Mouse (Mus musculus) thymus, adult 2 months (tissue): ENCODE results near the gene Tk1. TPM values are rescaled to one million over a fixed set of nuclear protein-coding genes. Genes with fewer than 3 reads are reported as not detected.
"Not testable (repeated sequence)": the region's sequence is repeated elsewhere in the genome, so short reads cannot be mapped to it uniquely, and the experiment has no call there.

Source experiments
- DNase-seq: peaks from one replicate; pipeline ENCODE4 v3.0.0; 2021
- H3K27ac ChIP-seq: fragments of 200-500 bp; 2 replicates; pipeline ENCODE4 v1.5.1; 2012; ENCODE audit warnings: low read length, control low read depth; ENCODE audit not compliant: control insufficient read depth, insufficient read depth
- H3K27me3 ChIP-seq: fragments of 200-500 bp; 2 replicates; pipeline ENCODE4 v1.6.1; 2012; ENCODE audit warnings: mild to moderate bottlenecking, low read length, moderate library complexity, mixed read lengths; ENCODE audit not compliant: control insufficient read depth, insufficient read depth
- H3K36me3 ChIP-seq: fragments of 200-500 bp; 2 replicates; pipeline ENCODE4 v1.6.1; 2012; ENCODE audit warnings: mild to moderate bottlenecking, low read length, moderate library complexity; ENCODE audit not compliant: control insufficient read depth, insufficient read depth
- H3K4me1 ChIP-seq: fragments of 200-500 bp; replicated peaks from 2 replicates; pipeline ENCODE4 v1.6.1; 2012; ENCODE audit warnings: low read length; ENCODE audit not compliant: control insufficient read depth, insufficient read depth
- H3K4me3 ChIP-seq: fragments of 200-500 bp; 2 replicates; pipeline ENCODE4 v1.5.1; 2012; ENCODE audit warnings: mild to moderate bottlenecking, low read length, control low read depth, moderate library complexity; ENCODE audit not compliant: control insufficient read depth, insufficient read depth
- CTCF ChIP-seq: fragments of 200-500 bp; IDR thresholded peaks from 2 replicates; pipeline ENCODE4 v1.5.1; 2012; ENCODE audit warnings: mild to moderate bottlenecking, control low read depth, low read length, moderate library complexity, borderline replicate concordance; ENCODE audit not compliant: control insufficient read depth, poor library complexity, insufficient read depth; ENCODE audit errors: extremely low read depth
- POLR2A ChIP-seq: fragments of 200-500 bp; IDR thresholded peaks from 2 replicates; pipeline ENCODE4 v1.6.1; 2012; ENCODE audit warnings: mild to moderate bottlenecking, low read length, control low read depth, moderate library complexity; ENCODE audit not compliant: control insufficient read depth, poor library complexity, insufficient read depth; ENCODE audit errors: extremely low read depth
- WGBS: fragments of 180-500 bp; shearing (Covaris S2); methylation state at CpG from one replicate; pipeline ENCODE4 v1.1.7; 2018; 5-methylcytosine and 5-hydroxymethylcytosine counted together
- polyA plus RNA-seq: library from polyadenylated mRNA; depleted of rRNA; stranded (reverse); fragments of >200 nt; gene quantifications from 2 replicates; pipeline ENCODE4 v1.2.3, GENCODE M21; 2012

Gene Tk1
- polyA plus RNA-seq, 1 experiment, result 130 TPM

DNA sequence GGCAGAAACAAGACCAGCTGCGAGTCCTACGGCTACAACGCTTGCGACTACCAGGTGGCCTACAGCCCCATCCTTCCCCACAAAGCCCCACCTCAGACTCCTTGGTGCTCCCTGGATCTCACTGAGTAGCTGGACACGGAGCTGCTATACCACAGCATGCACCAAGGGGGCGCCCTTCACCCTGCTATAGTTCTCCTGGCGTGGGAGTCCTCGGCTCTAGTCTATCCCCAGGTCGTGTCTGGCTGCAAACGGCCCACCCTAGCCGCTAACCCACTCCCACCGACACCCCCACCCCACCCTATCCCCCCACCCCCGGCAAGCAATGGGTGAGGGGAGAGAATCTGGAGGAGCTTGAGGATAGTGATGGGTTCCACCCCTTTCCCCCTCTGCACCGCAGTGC, 35.6 kb downstream of the Tk1 start:
- H3K4me3 ChIP-seq, result no peak overlapping the region
- TF ChIP-seq POLR2A (no peak), CTCF (peak; percentile 75)
- H3K4me1 ChIP-seq, result peaks cover 37% of the 10 kb centered on the region
- H3K36me3 ChIP-seq, result peaks cover 39% of the 10 kb centered on the region
- H3K27me3 ChIP-seq, result no peaks in the 10 kb centered on the region
- no peak overlapping the region for H3K27ac ChIP-seq
- WGBS, result 20% methylated on average over 14 of the region's 14 CpGs
- DNase-seq, result peak; percentile 74

GRCm38 (mm10) chr11:117788481-117788880, 37.4 kb downstream of the Tk1 start:
- H3K27ac ChIP-seq, DNase-seq, H3K27me3 ChIP-seq, H3K4me3 ChIP-seq: not testable (repeated sequence)
- peaks cover 37% of the 10 kb centered on the region for H3K4me1 ChIP-seq
- H3K36me3 ChIP-seq, result peaks cover 49% of the 10 kb centered on the region
- 89% methylated on average over 7 of the region's 7 CpGs for WGBS

- peaks cover 38% of the 10 kb centered on the region for H3K36me3 ChIP-seq
- H3K4me1 ChIP-seq, result peaks cover 25% of the 10 kb centered on the region
- 31% methylated on average over 10 of the region's 10 CpGs for WGBS
- DNase-seq, result peak; percentile 74
- peak; percentile 62 for TF ChIP-seq CTCF
- TF ChIP-seq POLR2A, result no peak
- H3K27me3 ChIP-seq, result no peaks in the 10 kb centered on the region
- no peak overlapping the region for H3K27ac ChIP-seq
- no peak overlapping the region for H3K4me3 ChIP-seq
These were observed 39.6 kb downstream of the Tk1 start for GRCm38 (mm10) chr11:117786294-117786693.

- WGBS, result 85% methylated on average over 10 of the region's 10 CpGs
- H3K4me3 ChIP-seq, result peak overlapping the region; percentile 48
- H3K36me3 ChIP-seq, result peaks cover 31% of the 10 kb centered on the region
- H3K4me1 ChIP-seq, result peaks cover 28% of the 10 kb centered on the region
- peak; percentile 40 for DNase-seq
- TF ChIP-seq CTCF (no peak), POLR2A (no peak)
- 0 out of 2 replicates have a peak overlapping the region, but pooled peaks have one; percentile 2 for H3K27ac ChIP-seq
- H3K27me3 ChIP-seq, result no peaks in the 10 kb centered on the region
These were observed 42.1 kb downstream of the Tk1 start for GRCm38 (mm10) chr11:117783683-117784309.

- 2% methylated on average over 31 of the region's 31 CpGs for WGBS
- Histone ChIP-seq H3K36me3 (peaks cover 28% of the 10 kb centered on the region), H3K27ac (peak overlapping the region; percentile 96), H3K4me3 (peak overlapping the region; percentile 99), H3K4me1 (peaks cover 35% of the 10 kb centered on the region), H3K27me3 (no peaks in the 10 kb centered on the region)
- peak; percentile 94 for DNase-seq
- TF ChIP-seq POLR2A, result peak; percentile 85
- 0 out of 2 replicates have a peak, but pooled peaks have one; percentile 44 for TF ChIP-seq CTCF
These were observed 42.8 kb downstream of the Tk1 start for GRCm38 (mm10) chr11:117783089-117783488.

- H3K27me3 ChIP-seq, result no peaks in the 10 kb centered on the region
- TF ChIP-seq POLR2A (no peak), CTCF (no peak)
- H3K36me3 ChIP-seq, result peaks cover 26% of the 10 kb centered on the region
- DNase-seq, result no peak
- 13% methylated on average over 9 of the region's 9 CpGs for WGBS
- peak overlapping the region; percentile 96 for H3K27ac ChIP-seq
- H3K4me3 ChIP-seq, result peak overlapping the region; percentile 99
- peaks cover 39% of the 10 kb centered on the region for H3K4me1 ChIP-seq
These were observed 43.2 kb downstream of the Tk1 start for GRCm38 (mm10) chr11:117782705-117783034.
